Mouse (Mus musculus): ENCODE results near the gene Napepld. TPM values are rescaled to one million over a fixed set of nuclear protein-coding genes. Genes with fewer than 3 reads are reported as not detected.

Gene Napepld
- total RNA-seq (2015): 5.3 and 6.9 TPM in 2 replicates
- total RNA-seq (2017): 3.5 and 3.8 TPM in 2 replicates

- peak; percentile 87 for ATAC-seq (replicated peaks; ENCODE audit: poor library complexity)
Measured at GRCm38 (mm10) chr5:21701351-21702008, at the start of gene Napepld. Gene Napepld (minus strand): TSS chr5:21701396.

GRCm38 (mm10) chr5:21745966-21746365, 44.8 kb upstream of the Napepld start:
- ATAC-seq (replicated peaks; ENCODE audit: poor library complexity): no peak

- ATAC-seq (replicated peaks; ENCODE audit: poor library complexity): no peak
Measured at GRCm38 (mm10) chr5:21744651-21745050, 43.5 kb upstream of the Napepld start.

GRCm38 (mm10) chr5:21743606-21744005, 42.4 kb upstream of the Napepld start:
- ATAC-seq (replicated peaks; ENCODE audit: poor library complexity): no peak

GRCm38 (mm10) chr5:21739881-21740280, 38.7 kb upstream of the Napepld start:
- no peak for ATAC-seq (replicated peaks; ENCODE audit: poor library complexity)

DNA sequence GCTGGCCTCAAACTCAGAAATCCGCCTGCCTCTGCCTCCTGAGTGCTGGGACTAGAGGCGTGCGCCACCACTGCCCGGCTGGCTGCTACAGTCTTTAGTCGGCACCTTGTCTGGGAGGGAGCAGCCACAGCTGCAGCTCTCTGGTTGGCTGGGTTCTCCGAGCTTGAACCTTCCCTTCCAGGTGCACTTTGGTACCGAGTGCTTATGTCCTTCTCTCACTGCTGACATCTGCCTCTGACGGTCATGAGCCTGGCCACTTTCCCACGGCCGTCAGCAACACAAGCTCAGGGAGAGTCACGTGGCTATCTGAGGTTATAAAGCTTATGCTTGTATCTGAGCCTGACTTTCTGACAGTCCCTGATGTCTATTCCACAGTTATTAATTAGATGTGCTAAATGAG, 37.9 kb upstream of the Napepld start:
- ATAC-seq (replicated peaks; ENCODE audit: poor library complexity): no peak

GRCm38 (mm10) chr5:21737620-21738019, 36.4 kb upstream of the Napepld start:
- 0 out of 2 replicates have a peak, but pooled peaks have one; percentile 0 for ATAC-seq (replicated peaks; ENCODE audit: poor library complexity)

DNA sequence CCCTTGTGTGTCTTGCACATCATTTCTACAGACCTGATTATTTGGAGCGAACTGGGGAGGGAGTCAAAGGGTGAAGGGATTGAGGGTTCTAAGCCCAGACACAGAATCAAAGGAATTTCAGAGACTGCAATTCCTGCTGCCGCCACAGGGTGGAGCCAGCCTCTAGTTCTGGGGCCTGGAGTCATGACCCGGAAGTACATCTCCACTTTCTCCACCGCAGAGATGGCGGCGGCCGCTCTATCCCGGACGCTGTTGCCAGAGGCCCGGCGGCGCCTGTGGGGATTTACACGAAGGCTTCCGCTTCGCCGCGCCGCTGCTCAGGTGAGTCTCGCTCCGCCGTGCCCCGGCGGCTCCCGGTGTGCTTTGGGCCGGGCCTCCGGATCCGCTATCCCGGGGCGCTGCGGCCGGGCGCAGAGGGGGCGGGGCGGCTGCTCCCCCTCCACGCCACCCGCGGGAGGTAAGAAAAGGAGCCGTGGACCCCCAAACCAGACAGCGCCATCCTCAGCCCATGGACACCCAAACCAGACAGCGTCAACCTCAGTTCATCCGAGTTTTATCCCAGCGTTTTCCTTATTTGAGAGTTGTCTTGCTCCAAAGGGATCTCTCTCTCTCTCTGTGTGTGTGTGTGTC, 35.9 kb upstream of the Napepld start, which contains the start of gene Pmpcb:
Gene Pmpcb, plus strand, starts transcription at position 186 of the 630 bp plus-strand sequence.
- peak; percentile 92 for ATAC-seq (replicated peaks; ENCODE audit: poor library complexity)

- ATAC-seq (replicated peaks; ENCODE audit: poor library complexity): no peak
Measured at GRCm38 (mm10) chr5:21736046-21736445, 34.9 kb upstream of the Napepld start.

DNA sequence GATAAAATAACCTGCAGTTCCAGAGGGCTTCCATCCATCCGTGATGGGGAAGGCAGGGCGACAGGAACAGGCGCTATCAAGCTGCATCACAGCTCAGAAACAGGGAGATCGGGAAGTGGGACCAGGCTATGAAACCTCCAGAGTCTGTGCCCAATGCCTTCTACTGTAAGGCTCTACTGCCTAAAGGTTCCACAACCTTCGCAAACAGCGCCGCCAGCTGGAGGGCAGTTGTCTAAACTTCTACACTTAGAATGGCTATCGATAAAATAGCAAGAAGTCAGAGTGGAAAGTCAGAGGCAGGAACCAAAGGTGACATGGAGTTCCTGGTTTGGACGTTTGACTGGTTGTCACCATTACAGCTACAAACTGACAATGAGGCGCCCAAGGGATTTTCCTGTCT, 34.4 kb upstream of the Napepld start:
- ATAC-seq (replicated peaks; ENCODE audit: poor library complexity): peak; percentile 78

GRCm38 (mm10) chr5:21735100-21735499, 33.9 kb upstream of the Napepld start:
- ATAC-seq (replicated peaks; ENCODE audit: poor library complexity): no peak

DNA sequence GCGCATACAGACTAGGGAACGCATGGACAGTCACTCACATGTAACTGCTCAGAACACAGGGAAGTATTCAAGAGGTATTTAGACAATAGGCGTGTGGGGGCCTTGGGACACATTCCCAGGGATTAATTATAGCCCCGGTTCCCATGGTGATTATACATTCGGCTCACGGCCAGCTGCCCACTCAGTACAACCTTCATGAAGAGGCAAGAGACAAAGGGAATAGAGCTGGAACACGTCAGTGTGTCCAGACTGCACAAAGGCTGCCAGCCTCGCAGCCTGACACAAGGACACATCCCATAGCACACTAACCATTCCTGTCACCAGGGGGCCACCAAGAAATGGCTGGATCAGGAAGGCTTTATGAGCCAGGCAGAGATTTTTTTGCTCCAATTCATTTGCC, 31.7 kb upstream of the Napepld start:
- no peak for ATAC-seq (replicated peaks; ENCODE audit: poor library complexity)

DNA sequence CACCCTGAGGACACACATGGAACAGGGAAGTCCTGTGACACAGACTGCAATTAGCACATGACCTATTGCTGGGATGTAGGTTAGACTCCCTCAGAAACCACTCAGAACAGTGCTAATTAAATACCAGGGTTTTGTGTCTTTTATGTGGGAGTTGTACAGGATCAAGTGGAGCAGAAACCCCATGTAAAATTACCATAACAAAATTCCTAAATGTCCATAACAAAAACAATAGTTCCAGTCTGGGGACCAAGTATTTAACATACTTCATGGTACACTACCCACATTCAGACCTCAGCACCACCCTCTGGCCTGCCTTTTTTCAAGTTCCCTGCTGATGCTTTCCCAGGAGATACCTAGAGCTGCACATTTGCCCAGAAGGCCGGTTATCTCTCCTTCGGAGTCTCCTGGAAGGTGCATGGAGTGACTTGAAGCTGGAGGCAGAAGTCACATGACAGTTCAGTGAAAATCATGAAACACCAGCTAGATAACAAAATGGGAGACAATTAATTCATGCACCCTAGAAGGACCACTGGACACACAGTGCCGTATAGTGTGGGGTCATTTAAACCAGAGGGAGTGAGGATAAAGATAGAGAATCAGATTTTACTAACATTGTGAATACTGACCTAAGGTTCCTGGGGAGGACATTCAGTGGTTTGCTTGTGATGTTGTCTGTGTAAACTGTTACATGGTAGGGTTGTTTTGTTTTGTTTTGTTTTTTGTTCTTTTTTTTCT, 31.1 kb upstream of the Napepld start:
- no peak for ATAC-seq (replicated peaks; ENCODE audit: poor library complexity)

- no peak for ATAC-seq (replicated peaks; ENCODE audit: poor library complexity)
Measured at GRCm38 (mm10) chr5:21729107-21729506, 27.9 kb upstream of the Napepld start.

- no peak for ATAC-seq (replicated peaks; ENCODE audit: poor library complexity)
Measured at GRCm38 (mm10) chr5:21724872-21725271, 23.7 kb upstream of the Napepld start.

- ATAC-seq (replicated peaks; ENCODE audit: poor library complexity): no peak
Measured at GRCm38 (mm10) chr5:21724427-21724826, 23.2 kb upstream of the Napepld start.

DNA sequence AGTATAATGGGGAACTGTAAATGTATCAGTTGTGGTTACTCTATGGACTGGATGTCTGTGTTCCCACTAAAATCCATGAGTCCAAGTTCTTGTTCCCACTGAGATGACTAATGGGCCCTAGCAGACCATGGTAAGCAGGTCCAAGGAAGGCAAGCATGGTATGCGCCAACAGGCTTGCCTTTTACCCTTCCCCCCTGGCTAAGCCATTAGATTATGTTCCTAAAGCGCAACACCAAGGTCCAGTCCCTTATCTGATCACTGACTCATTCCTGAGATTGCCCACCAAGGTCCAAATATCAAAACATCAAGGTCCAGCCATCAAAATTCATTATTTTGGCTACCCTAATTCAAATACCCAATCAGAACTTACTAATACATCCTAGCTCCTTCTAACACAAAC, 18.0 kb upstream of the Napepld start:
- no peak for ATAC-seq (replicated peaks; ENCODE audit: poor library complexity)

GRCm38 (mm10) chr5:21718546-21718945, 17.4 kb upstream of the Napepld start:
- ATAC-seq (replicated peaks; ENCODE audit: poor library complexity): no peak

DNA sequence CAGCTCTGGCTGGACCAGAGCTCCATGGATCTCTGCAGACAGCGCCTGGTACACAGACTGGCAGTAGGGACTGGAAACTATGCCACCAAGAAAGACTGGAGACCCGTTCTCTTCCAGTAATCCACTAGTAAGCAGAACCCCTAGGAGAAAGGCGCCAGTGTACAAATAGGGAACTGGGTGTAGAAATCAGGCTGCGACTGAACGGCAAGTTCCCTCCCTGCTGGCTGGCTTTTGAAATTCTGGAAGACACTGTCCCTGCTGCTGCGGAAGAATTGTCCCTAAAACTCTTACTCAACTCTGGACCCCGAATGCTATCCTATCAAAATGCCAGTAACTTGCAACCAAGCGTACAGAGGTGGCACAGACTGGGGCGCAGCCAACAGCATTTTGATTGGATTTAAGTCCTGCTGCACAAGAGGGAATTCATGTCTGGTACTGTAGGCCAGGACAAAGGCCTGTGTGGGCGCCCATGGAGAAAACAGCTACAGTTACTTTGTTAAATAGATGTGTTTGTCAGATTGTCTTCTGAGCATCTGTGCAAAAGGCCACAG, 16.0 kb upstream of the Napepld start:
- peak; percentile 76 for ATAC-seq (replicated peaks; ENCODE audit: poor library complexity)

DNA sequence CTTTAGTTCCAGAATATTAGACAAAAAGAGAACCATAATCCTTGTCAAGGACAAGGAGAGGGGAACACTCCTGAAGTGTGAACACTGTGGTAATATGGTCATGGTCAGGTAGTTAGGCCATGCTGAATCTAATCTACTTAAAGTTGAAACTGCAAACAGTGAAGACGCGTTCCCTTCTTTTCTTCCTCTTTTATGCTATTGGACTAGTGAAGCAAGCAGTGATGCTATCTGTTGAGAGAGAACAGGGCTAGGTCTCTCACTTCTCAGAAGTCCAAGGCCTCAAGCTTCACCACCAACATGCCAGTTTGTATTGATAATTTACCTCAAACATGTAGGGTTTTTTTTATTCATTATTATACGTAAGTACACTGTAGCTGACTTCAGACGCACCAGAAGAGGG, 13.3 kb upstream of the Napepld start:
- ATAC-seq (replicated peaks; ENCODE audit: poor library complexity): peak; percentile 38

- ATAC-seq (replicated peaks; ENCODE audit: poor library complexity): no peak
Measured at GRCm38 (mm10) chr5:21712127-21712715, 11.0 kb upstream of the Napepld start.

All from megakaryocyte progenitor cell, adult 5-6 weeks (primary cell).